26 mouse cellular contexts compared by ENCODE assay signal in genomic region chr11:100457711-100458110, GRCm38 (mm10).
"Had no signal": no experiment of that assay in that cellular context is flagged by ENCODE, and none has a peak within 500 bp of the region (broad histone marks: within the 10 kb centered on the region; RNA-seq: fewer than 3 reads in every experiment).

No protein-coding gene starts in this region.

- H3K4me1 ChIP-seq: heart, embryonic 10.5 days; heart, embryonic 12.5 days; hindbrain, embryonic 10.5 days; hindbrain, embryonic 12.5 days; kidney, embryonic 15.5 days; limb, embryonic 10.5 days; limb, embryonic 12.5 days had no signal

- H3K9ac ChIP-seq: heart, embryonic 12.5 days; hindbrain, embryonic 12.5 days; hindbrain, embryonic 14.5 days; kidney, embryonic 15.5 days; limb, embryonic 12.5 days had no signal

- DNase-seq: gastrocnemius, adult 2 months; gastrocnemius, postnatal 10 days; gastrocnemius, postnatal 25 days; heart, adult 18-20 months; heart, postnatal 10 days; heart, postnatal 4 days; kidney, adult 11 months; kidney, adult 2 months; kidney, adult 9 months; kidney, postnatal 14 days; kidney, postnatal 36 days; layer of hippocampus, adult 9-11 months; liver had no signal

- H3K4me2 ChIP-seq: heart, embryonic 12.5 days; hindbrain, embryonic 12.5 days; hindbrain, embryonic 14.5 days; kidney, embryonic 15.5 days; limb, embryonic 12.5 days had no signal

- H3K4me3 ChIP-seq: gastrocnemius, adult 2 months; heart, embryonic 10.5 days; heart, embryonic 12.5 days; hindbrain, embryonic 10.5 days; hindbrain, embryonic 12.5 days; kidney, embryonic 15.5 days; left cerebral cortex, adult 2 months; limb, embryonic 10.5 days; limb, embryonic 12.5 days had no signal

- H3K9me3 ChIP-seq: heart, embryonic 10.5 days; heart, embryonic 12.5 days; hindbrain, embryonic 10.5 days; hindbrain, embryonic 12.5 days; kidney, embryonic 15.5 days; limb, embryonic 10.5 days had no signal

- H3K27me3 ChIP-seq: heart, embryonic 12.5 days; hindbrain, embryonic 12.5 days; kidney, embryonic 15.5 days; limb, embryonic 12.5 days had no signal

- ATAC-seq: hindbrain, embryonic 16.5 days; inflammation-experienced regulatory T-cells, adult 6 months; intestine, embryonic 16.5 days had no signal

- H3K27ac ChIP-seq: gastrocnemius, adult 2 months; heart, embryonic 10.5 days; hindbrain, embryonic 10.5 days; hindbrain, embryonic 12.5 days; hindbrain, embryonic 14.5 days; kidney, embryonic 15.5 days; kidney, postnatal 0 days; left cerebral cortex, adult 2 months; limb, embryonic 10.5 days; limb, embryonic 12.5 days had no signal
